ENCODE assay signal across 11 mouse cellular contexts in the genomic region with DNA sequence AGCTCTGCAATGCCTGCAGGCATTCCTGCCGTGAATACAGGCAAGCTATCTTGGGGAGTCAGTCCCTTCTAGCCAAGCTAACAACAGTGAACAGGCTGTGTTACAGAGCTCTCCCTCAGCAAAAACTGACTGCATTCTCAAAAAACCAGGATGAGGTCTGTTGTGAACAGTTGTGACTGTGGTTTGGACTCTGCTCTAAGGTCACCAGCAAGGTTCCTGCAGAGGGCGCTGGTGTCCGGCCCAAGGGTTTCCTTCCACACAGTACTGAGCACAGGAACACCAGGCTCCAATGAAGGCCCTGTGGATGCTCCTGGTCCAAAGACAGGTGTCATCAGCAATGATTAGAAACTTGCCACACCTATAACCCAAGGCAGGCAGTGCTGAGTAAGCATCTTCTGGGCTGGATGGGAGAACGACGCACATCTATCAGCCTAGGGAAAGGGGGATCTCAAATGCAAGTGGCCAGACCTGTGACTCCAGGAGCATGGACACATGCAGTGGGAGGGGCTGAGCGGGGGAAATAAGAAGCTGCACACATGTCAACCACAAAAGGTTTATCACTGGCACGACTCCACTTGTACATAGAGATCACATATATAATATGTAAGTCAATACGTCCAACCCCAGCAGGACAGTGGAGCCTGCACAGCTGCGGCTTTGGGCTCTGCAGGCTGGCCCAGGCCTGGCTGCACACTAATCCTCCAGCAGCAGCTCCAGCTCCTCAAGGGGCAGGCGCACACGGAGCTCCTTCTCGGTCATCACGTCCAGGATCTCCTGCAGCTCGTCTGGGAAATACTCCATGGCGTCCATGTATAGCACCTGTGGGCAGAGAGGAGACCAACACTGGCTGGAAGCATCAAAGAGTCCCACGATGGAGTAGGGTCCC. TPM values are rescaled to one million over a fixed set of nuclear protein-coding genes. Genes with fewer than 3 reads are reported as not detected.
DNase-seq lines count a peak whose midpoint lies in the region; ATAC-seq and TF ChIP-seq lines count a peak whose summit lies in the region.
"Had no signal": no experiment of that assay in that cellular context is flagged by ENCODE, and none has a peak within 500 bp of the region (broad histone marks: within the 10 kb centered on the region; RNA-seq: fewer than 3 reads in every experiment).

No protein-coding gene starts in this region.

- H3K4me1 ChIP-seq in intestine, embryonic 14.5 days (replicated peaks; ENCODE audit: control insufficient read depth, insufficient read depth, low read length): peaks cover 10% of the 10 kb centered on the region
- H3K4me1 ChIP-seq in intestine, embryonic 15.5 days (replicated peaks): peaks cover 5% of the 10 kb centered on the region; the same call in 1 of the 2 replicates
- 0 out of 2 replicates have a peak, but pooled peaks cover 2% of the 10 kb centered on the region for H3K4me1 ChIP-seq in intestine, postnatal 0 days (replicated peaks; ENCODE audit: control insufficient read depth, insufficient read depth, low read length)

- WGBS in intestine, embryonic 14.5 days: 83% methylated on average over 16 of the region's 16 CpGs
- WGBS in intestine, embryonic 15.5 days: 83% methylated on average over 16 of the region's 16 CpGs
- 78% methylated on average over 16 of the region's 16 CpGs for WGBS in intestine, postnatal 0 days

- no peak overlapping the region for H3K27ac ChIP-seq in intestine, embryonic 14.5 days (ENCODE audit: low read depth)
- no peak overlapping the region for H3K27ac ChIP-seq in intestine, embryonic 15.5 days
- H3K27ac ChIP-seq in intestine, postnatal 0 days (ENCODE audit: low read depth, low read length): no peak overlapping the region

- H3K27me3 ChIP-seq in intestine, embryonic 14.5 days (replicated peaks; ENCODE audit: control insufficient read depth, insufficient read depth, low read length): no peaks in the 10 kb centered on the region
- no peaks in the 10 kb centered on the region for H3K27me3 ChIP-seq in intestine, embryonic 15.5 days (replicated peaks)
- no peaks in the 10 kb centered on the region for H3K27me3 ChIP-seq in intestine, postnatal 0 days (replicated peaks; ENCODE audit: control insufficient read depth, insufficient read depth, low read length)

- ATAC-seq in intestine, embryonic 14.5 days (replicated peaks; ENCODE audit: low FRiP score, low TSS enrichment, low read depth): 0 out of 2 replicates have a peak, but pooled peaks have one; percentile 57
- no peak for ATAC-seq in intestine, embryonic 15.5 days
- ATAC-seq in intestine, postnatal 0 days: no peak

- peaks cover 85% of the 10 kb centered on the region for H3K36me3 ChIP-seq in intestine, embryonic 14.5 days (ENCODE audit: control insufficient read depth, insufficient read depth, low read length)
- H3K36me3 ChIP-seq in intestine, embryonic 15.5 days: peaks cover 43% of the 10 kb centered on the region
- H3K36me3 ChIP-seq in intestine, postnatal 0 days (ENCODE audit: control insufficient read depth, insufficient read depth): peaks cover 79% of the 10 kb centered on the region

- H3K9me3 ChIP-seq in intestine, embryonic 14.5 days (ENCODE audit: control insufficient read depth, low read length): no peaks in the 10 kb centered on the region
- H3K9me3 ChIP-seq in intestine, embryonic 15.5 days: no peaks in the 10 kb centered on the region
- H3K9me3 ChIP-seq in intestine, postnatal 0 days (ENCODE audit: control insufficient read depth): no peaks in the 10 kb centered on the region

- no peak for DNase-seq in intestine, embryonic 14.5 days (ENCODE audit: low spot score)
- DNase-seq in 3T3-L1 (ENCODE audit: low read depth, low spot score) (peak; percentile 36), ES-CJ7 (ENCODE audit: low read depth, low spot score) (peak; percentile 43)
- no peak for DNase-seq in gastrocnemius, postnatal 4 days (ENCODE audit: low spot score in 2 of 2)
- no peak for DNase-seq in heart, adult 8-10 months (ENCODE audit: low spot score)
- no peak for DNase-seq in right cerebral cortex, postnatal 14 days
- DNase-seq: adrenal gland, adult 8-10 months; lung, adult 18-20 months had no signal

- TF ChIP-seq CTCF in intestine, postnatal 0 days (IDR thresholded peaks at IDR 0.05; ENCODE audit: low read depth): peak; percentile 55

- H3K4me3 ChIP-seq in intestine, embryonic 14.5 days (ENCODE audit: low read depth, low read length): no peak overlapping the region
- no peak overlapping the region for H3K4me3 ChIP-seq in intestine, embryonic 15.5 days (replicated peaks)
- H3K4me3 ChIP-seq in intestine, postnatal 0 days (ENCODE audit: low read depth, low read length): no peak overlapping the region
- H3K4me3 ChIP-seq: erythroblast, embryonic 14.5 days had no signal

- H3K9ac ChIP-seq in intestine, embryonic 14.5 days (ENCODE audit: low read length): no peak overlapping the region
- H3K9ac ChIP-seq in intestine, embryonic 15.5 days: no peak overlapping the region
- H3K9ac ChIP-seq in intestine, postnatal 0 days (ENCODE audit: low read depth, low read length): no peak overlapping the region

- no peak overlapping the region for H3K4me2 ChIP-seq in intestine, embryonic 14.5 days (ENCODE audit: low read length)
- no peak overlapping the region for H3K4me2 ChIP-seq in intestine, embryonic 15.5 days (replicated peaks)
- no peak overlapping the region for H3K4me2 ChIP-seq in intestine, postnatal 0 days (replicated peaks; ENCODE audit: low read depth)

RNA-seq across cellular contexts. Expression of a gene that starts 15.2 kb away (rescaled TPM):
- 242 and 273 TPM in 2 replicates for polyA plus RNA-seq in intestine, embryonic 14.5 days (2014; fragmentation: Nextera tagmentation; extraction: Ambion mirVana)
- 228 and 235 TPM in 2 replicates for polyA plus RNA-seq in intestine, embryonic 15.5 days (2015; fragmentation: Nextera tagmentation; extraction: Ambion mirVana)
- 154 and 155 TPM in 2 replicates for polyA plus RNA-seq in intestine, postnatal 0 days (2015; fragmentation: Nextera tagmentation; extraction: Ambion mirVana)
- 100 to 1,000 TPM; 173 to 205 TPM for total RNA-seq in gastrocnemius, postnatal 4 days (2021)
- 100 to 1,000 TPM; 125 to 153 (median 140) TPM for total RNA-seq in heart, adult 8-10 months (2022)

RNA-seq across cellular contexts. Expression of a gene that starts 34.3 kb away (rescaled TPM):
- 13.7 and 14.4 TPM in 2 replicates for polyA plus RNA-seq in intestine, embryonic 14.5 days (2014; fragmentation: Nextera tagmentation; extraction: Ambion mirVana)
- 10.2 and 12.1 TPM in 2 replicates for polyA plus RNA-seq in intestine, embryonic 15.5 days (2015; fragmentation: Nextera tagmentation; extraction: Ambion mirVana)
- 7.8 and 8.6 TPM in 2 replicates for polyA plus RNA-seq in intestine, postnatal 0 days (2015; fragmentation: Nextera tagmentation; extraction: Ambion mirVana)
- 10 to 100 TPM; 12.6 to 13.0 TPM for total RNA-seq in gastrocnemius, postnatal 4 days (2021)
- total RNA-seq in heart, adult 8-10 months (2022): 10 to 100 TPM in 2 of 4 experiments, 1 to 10 TPM in 2; 8.1 to 14.2 (median 10.9) TPM

Comparison
In these comparisons a context has a peak if more than half of its experiments do, and no peak if none do; other contexts are left out.
1. DNase-seq: peak in 3T3-L1 (single experiment) and ES-CJ7 (single experiment); none in intestine, embryonic 14.5 days (single experiment), gastrocnemius, postnatal 4 days (0 of 2), heart, adult 8-10 months (single experiment) and right cerebral cortex, postnatal 14 days (single experiment).